Mouse (Mus musculus) cerebellum, adult 9-10 months (tissue): Measurements from ENCODE around the gene Dclk1.

Experiments
- DNase-seq: peaks from one replicate; pipeline ENCODE4 v3.0.0; 2022

Gene Dclk1

GRCm38 (mm10) chr3:55461685-55462655 is 219.8 kb downstream of the Dclk1 start:
- peak; percentile 88 for DNase-seq

- no peak for DNase-seq
Measured at GRCm38 (mm10) chr3:55462904-55463668, 220.9 kb downstream of the Dclk1 start.

- DNase-seq: no peak
Measured at GRCm38 (mm10) chr3:55464226-55464625, 222.1 kb downstream of the Dclk1 start.

GRCm38 (mm10) chr3:55465785-55466184 is 223.6 kb downstream of the Dclk1 start:
- DNase-seq: no peak

- peak; percentile 75 for DNase-seq
Measured at GRCm38 (mm10) chr3:55466348-55466747, 224.2 kb downstream of the Dclk1 start.

GRCm38 (mm10) chr3:55472110-55472509 is 229.9 kb downstream of the Dclk1 start, which contains the start of gene Gm21954:
Gene Gm21954, minus strand, starts transcription at chr3:55472210.
- peak; percentile 18 for DNase-seq

GRCm38 (mm10) chr3:55473146-55473545 is 231.0 kb downstream of the Dclk1 start:
- peak; percentile 32 for DNase-seq

- DNase-seq: peak; percentile 53
Measured at GRCm38 (mm10) chr3:55476694-55477093, 234.5 kb downstream of the Dclk1 start.

GRCm38 (mm10) chr3:55479306-55479705 is 237.1 kb downstream of the Dclk1 start:
- peak; percentile 20 for DNase-seq

- peak; percentile 52 for DNase-seq
Measured at GRCm38 (mm10) chr3:55481140-55481539, 239.0 kb downstream of the Dclk1 start.

- DNase-seq: peak; percentile 93
Measured at GRCm38 (mm10) chr3:55483328-55483727, 241.2 kb downstream of the Dclk1 start.

- DNase-seq: peak; percentile 97
Measured at GRCm38 (mm10) chr3:55489231-55489990, 247.2 kb downstream of the Dclk1 start.

- DNase-seq: no peak
Measured at GRCm38 (mm10) chr3:55492021-55492420, 249.9 kb downstream of the Dclk1 start.

- DNase-seq: peak; percentile 46
Measured at GRCm38 (mm10) chr3:55494348-55494747, 252.2 kb downstream of the Dclk1 start.

GRCm38 (mm10) chr3:55495231-55495630 is 253.1 kb downstream of the Dclk1 start:
- no peak for DNase-seq

- DNase-seq: no peak
Measured at GRCm38 (mm10) chr3:55495866-55496265, 253.7 kb downstream of the Dclk1 start.

GRCm38 (mm10) chr3:55496462-55496941 is 254.3 kb downstream of the Dclk1 start:
- no peak for DNase-seq

GRCm38 (mm10) chr3:55499298-55499697 is 257.1 kb downstream of the Dclk1 start:
- DNase-seq: no peak

GRCm38 (mm10) chr3:55510198-55510597 is 268.0 kb downstream of the Dclk1 start:
- DNase-seq: no peak

- no peak for DNase-seq
Measured at GRCm38 (mm10) chr3:55511658-55512057, 269.5 kb downstream of the Dclk1 start.

GRCm38 (mm10) chr3:55515966-55516365 is 273.8 kb downstream of the Dclk1 start:
- no peak for DNase-seq

GRCm38 (mm10) chr3:55517454-55518014 is 275.4 kb downstream of the Dclk1 start:
- DNase-seq: no peak
